Mouse (Mus musculus) hindlimb bud, embryonic 11.5 days (tissue): ENCODE results near the gene Ehd1.

Experiments used
- DNase-seq: peaks from one replicate; pipeline ENCODE4 v3.0.0-alpha.2; 2012; ENCODE audit warnings: low read depth, low spot score; ENCODE audit errors: extremely low spot score

Ehd1 gene

GRCm38 (mm10) chr19:6276426-6277421, at the start of gene Ehd1:
Ehd1 (plus strand) TSS chr19:6276725.
- peak; percentile 92 for DNase-seq

DNA sequence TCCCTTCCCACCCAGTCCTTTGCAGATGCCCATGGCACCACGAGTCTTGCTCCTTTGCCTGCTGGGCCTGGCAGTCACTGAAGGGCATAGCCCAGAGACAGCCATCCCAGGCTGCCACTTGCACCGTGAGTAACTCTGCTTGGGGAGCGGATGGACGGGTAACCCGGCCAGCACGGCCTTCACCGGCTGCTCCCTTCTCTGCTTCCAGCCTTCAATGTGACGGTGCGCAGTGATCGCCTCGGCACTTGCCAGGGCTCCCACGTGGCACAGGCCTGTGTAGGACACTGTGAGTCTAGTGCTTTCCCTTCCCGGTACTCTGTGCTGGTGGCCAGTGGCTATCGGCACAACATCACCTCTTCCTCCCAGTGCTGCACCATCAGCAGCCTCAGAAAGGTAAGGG, 49.8 kb upstream of the Ehd1 start:
- DNase-seq: no peak

GRCm38 (mm10) chr19:6227864-6228263, 48.7 kb upstream of the Ehd1 start:
- DNase-seq: no peak

DNA sequence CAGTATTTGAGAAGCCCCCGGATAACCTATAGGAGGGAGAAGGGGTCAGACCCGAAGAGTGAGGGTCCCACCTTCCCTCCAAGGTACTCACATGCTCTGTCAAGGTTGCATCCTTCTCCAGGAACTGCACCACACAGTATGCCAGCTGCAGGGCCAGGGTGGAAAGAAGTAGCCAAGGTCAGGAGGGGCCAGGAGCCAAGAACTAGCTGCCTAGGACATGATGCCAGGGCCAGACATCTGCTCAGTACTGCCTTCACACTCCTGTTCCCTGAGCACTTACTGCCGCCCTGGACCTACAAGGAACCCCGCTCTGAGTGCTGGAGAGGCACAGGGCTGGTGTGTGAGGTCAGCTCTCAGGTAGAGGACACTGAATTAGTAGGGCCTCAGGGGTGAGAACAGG, 46.1 kb upstream of the Ehd1 start:
- DNase-seq: no peak

DNA sequence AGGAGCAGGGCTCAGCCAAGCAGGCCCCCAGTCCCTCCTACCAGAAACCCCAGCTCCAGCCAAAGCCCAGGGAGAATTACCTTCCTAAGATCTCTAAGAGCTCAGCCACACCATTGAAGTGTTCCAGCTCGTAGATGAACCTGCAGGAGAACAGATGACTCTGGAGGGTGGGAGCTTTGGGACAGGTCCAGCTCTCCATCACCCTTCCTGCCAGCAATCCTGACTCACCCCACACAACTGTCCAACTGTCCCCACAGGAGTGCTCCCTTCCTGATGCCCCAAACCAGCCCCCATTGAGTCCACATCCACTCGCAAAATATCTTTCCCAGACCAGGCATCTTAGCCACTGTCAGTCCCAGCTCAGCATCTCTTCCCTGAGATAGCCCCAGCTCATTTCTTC, 45.5 kb upstream of the Ehd1 start:
- DNase-seq: no peak

GRCm38 (mm10) chr19:6233647-6234046, 42.9 kb upstream of the Ehd1 start:
- no peak for DNase-seq

GRCm38 (mm10) chr19:6234337-6235083, 42.0 kb upstream of the Ehd1 start:
- DNase-seq: no peak

- peak; percentile 52 for DNase-seq
Measured at GRCm38 (mm10) chr19:6235084-6236052, 41.2 kb upstream of the Ehd1 start, which contains the start of gene Ppp2r5b. Ppp2r5b (minus strand) TSS chr19:6235872.

GRCm38 (mm10) chr19:6236053-6236441, 40.5 kb upstream of the Ehd1 start:
- peak; percentile 73 for DNase-seq

- DNase-seq: no peak
Measured at GRCm38 (mm10) chr19:6236842-6237241, 39.7 kb upstream of the Ehd1 start.

DNA sequence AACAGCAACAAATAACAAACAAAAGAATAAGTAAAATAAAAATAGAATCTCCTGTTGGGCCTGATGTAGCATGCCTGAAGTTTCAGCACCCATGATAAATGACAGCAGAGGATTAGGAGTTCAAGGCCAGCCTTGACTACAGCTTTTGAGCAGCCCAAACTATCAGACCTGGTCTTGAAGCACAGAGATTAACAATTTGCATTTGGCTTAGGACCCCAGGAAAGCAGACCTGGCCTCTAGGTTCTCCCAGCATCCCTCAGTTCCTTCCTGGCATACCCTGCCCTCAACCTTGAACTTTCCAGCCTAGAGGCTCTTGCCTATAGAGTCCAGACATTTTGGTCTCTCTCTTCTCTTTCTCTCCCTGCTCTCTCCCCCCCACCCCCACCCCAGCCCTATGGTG, 37.8 kb upstream of the Ehd1 start:
- no peak for DNase-seq

DNA sequence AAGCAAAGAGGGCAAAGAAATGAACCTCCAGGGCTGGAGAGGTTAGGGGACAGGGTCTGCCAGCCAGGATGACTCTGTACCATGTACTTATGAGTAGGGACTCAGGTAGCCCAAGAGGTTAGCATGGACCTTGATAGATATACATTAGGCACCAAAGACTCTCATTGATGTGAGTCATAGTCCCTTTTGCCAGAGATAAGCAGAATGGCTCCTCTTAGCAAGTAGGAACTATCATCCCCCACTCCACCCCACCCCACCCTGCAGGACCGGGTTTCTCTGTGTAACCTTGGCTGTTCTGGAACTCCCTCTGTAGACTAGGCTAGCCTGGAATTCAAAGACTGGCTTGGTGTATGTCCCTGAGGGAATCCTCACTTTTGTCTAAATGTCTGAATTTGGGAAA, 36.4 kb upstream of the Ehd1 start:
- DNase-seq: no peak

GRCm38 (mm10) chr19:6240725-6241124, 35.8 kb upstream of the Ehd1 start:
- DNase-seq: no peak

GRCm38 (mm10) chr19:6241274-6242107, 35.0 kb upstream of the Ehd1 start, which contains the start of gene Atg2a:
Atg2a (plus strand) TSS chr19:6241668.
- DNase-seq: peak; percentile 99

DNA sequence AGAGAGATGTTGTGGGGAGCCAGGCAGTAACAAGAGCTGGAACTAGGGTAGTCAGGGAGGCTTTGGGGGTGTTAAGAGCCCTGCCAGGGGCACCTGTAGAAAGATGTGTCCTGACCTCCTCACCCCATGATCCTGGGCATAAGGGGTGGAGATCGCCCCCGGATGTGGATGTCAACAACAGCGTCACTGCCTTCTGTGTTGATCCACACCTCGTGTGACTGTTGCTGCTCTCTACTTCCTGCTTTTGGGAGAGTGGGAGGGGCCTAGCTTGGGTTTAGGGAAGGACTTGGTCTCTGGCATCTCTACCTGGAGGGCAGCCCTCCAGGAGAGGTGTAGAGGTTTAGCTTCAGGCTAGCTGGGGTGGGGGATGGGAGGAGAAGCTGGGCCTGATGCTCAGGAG, 34.2 kb upstream of the Ehd1 start:
- no peak for DNase-seq

DNA sequence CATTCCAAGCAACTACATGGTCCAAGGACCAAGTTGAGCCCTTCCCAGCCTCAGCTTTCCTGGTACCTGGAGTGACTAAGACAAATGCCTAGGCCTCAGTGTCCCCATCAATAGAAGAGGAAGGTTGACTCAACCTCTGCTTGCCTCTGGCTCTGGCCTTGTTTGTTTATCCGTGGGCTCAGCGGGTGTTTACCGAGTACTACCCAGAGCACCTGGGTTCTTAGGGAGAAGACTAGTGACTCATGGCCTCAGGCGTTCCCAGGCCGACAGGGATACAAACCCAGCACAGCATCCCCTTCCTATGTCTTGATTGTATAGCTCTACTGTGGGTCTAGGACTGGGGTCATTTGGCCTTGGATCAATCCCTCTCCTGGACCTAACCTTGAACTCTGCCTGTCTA, 33.3 kb upstream of the Ehd1 start:
- DNase-seq: no peak

- no peak for DNase-seq
Measured at GRCm38 (mm10) chr19:6245806-6246205, 30.7 kb upstream of the Ehd1 start.

GRCm38 (mm10) chr19:6247526-6248300, 28.8 kb upstream of the Ehd1 start:
- DNase-seq: no peak

DNA sequence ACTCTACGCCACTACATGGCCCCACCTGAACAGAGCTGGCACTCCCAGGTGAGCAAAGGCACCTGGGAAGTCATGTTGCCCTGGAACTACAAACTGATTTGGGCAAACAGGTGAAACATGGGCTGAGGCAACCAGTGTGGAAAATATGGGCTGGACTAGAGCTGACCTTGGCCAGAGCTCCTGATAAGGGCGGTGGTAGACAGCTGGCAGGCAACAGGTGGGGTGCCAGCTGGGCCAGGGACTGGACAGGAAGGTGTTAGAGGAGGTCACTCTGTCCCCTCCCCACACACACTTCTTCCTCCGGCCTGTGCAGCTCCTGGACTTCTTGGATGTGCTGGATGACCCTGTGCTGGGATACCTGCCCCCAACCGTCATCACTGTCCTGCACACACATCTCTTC, 23.5 kb upstream of the Ehd1 start:
- DNase-seq: no peak
